Mouse (Mus musculus) lung, postnatal 25 days (tissue): ENCODE data around the gene Adh5.

Experiments
- DNase-seq: peaks from one replicate; pipeline ENCODE4 v3.0.0; 2022; ENCODE audit warnings: low spot score

Adh5 gene

DNA sequence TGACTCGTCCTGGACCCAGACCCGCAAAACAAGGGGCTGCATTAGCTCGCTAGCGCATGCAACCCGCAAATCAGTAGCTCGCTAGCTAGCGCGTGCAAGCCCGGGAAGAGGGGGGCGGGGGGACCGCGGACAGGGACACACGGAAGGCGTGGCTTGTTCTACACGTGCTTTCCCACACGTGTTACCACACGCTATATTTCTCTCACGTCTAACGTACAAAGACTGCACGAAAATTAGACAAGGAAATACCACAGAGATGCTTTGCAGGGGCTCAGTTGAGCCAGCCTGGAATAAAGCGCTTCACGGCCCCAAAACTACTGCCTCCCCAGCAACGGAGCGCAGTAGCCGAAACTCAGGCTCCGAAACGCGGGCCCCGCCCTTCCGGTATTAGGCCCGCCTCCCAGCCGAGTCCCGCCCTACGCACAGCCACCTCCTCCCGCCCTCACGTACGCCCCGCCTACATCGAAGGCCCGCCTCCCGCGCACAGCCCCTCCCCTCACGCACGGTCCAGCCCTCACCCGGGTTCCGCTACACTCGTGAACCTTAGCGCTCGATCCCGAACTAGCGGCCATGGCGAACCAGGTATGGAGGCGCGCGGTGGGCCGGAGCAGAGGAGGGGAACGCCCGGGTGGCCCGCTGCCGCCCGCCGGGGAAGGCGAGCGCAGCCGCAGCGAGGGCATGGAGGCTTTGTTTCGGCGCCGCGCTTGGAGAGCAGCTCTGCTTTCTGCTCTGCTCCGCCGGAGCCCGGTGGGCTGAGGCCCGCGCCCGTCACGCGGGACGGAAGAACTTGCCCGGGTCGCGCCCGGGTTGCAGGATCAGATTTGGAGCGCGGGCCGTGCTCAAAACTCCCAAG is at the start of gene Adh5:
Adh5 (plus strand) TSS at position 482 of the 853 bp plus-strand sequence.
- DNase-seq, result peak; percentile 92

DNA sequence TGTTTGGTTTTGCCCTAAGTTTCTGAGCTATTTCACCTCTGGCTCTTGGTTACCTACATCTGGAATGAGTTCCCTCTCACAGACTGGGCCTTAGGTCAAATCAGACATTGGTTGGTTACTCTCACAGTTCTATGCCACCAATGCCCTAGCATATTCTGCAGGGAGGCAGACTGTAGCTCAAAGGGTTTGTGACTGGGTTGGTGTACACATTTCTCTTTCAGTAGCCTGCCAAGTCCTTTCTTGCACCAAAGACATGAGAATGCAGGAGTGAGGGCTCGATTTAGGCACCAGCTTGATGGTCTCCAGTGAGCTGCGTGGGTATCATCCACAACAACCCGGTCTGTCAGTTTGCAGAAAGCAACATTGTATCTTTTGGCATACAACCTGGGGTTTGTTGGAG is 38.0 kb upstream of the Adh5 start:
- no peak for DNase-seq

- peak; percentile 37 for DNase-seq
Observed at GRCm38 (mm10) chr3:138405341-138405740, 37.6 kb upstream of the Adh5 start.

DNA sequence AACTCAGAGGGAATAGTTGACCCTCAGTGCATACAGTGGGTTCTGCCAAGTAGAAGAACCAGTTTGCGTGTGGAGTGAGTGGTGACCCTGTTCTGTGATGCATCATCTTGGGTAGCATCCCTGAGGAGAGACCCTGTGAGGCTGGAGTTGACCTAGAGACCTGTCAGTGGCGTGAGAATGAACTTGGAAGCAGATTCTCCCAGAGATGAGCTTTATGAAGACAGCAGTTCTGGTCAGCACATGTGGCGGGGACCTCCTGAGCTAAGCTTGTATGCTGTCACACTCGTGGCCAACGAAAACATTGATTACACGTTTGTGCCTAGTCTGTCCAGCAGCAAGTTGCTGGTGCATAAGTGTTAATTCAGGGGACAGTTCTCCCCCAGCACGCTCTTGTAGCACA is 37.1 kb upstream of the Adh5 start:
- no peak for DNase-seq

DNA sequence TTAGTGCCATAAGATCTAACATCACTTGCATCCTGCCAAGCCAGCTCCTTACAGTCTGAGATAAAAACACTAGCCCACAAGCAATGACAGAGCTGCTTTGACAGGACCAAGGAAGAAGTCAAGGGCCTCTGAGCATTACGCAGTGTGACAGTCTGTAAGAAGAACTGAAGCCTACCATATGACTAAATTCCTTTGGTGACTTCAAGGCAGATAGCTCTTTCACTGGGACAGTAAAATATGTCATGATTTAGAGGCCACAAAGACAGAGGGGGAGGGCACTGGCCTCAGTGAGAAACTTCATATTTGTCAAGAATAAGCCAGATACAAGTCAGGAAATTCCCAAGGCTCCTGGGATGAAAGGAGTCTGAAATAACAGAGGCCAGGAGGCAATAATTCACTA is 35.0 kb upstream of the Adh5 start:
- DNase-seq, result no peak

DNA sequence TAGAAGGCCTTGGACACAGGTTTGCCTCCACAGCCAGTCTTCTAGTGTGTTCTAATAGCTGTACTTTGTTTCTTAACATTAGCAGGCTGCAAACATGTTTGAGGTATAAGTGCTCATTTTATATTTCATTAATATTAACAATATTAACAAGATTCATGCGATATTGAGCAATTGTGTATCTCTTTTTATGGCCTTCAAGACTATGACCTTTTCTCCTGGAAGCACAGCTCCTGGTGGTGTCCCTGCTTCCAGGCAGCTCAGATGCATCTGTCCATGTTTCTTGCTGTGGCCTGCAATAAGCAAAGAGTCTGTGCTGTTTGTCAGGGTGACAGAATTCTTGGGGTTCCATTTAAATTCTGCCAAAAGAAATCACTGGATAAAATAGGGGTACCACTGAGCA is 33.3 kb upstream of the Adh5 start:
- no peak for DNase-seq

DNA sequence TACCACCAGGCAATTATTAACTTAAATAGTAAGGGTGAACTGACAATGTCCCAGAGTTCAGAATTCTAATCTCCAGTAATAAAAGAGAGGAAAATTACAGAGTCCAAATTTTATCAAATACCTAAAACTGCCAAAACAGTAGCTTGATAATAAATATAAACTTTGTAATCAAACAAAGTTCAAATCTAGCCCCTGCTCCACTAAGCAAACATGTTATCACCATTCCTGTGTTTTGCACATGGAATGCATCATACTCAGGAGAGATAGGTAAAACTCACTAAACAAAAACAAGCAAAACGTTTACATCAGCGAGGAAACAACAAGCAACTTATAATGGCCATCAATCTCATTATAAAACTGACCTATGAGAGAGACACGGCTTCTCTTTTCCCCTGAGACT is 32.7 kb upstream of the Adh5 start:
- DNase-seq, result no peak

GRCm38 (mm10) chr3:138415121-138415690 is 27.7 kb upstream of the Adh5 start, which contains the start of gene Adh4:
Adh4 (plus strand) TSS chr3:138415466.
- no peak for DNase-seq

GRCm38 (mm10) chr3:138419369-138419768 is 23.5 kb upstream of the Adh5 start:
- DNase-seq, result no peak

DNA sequence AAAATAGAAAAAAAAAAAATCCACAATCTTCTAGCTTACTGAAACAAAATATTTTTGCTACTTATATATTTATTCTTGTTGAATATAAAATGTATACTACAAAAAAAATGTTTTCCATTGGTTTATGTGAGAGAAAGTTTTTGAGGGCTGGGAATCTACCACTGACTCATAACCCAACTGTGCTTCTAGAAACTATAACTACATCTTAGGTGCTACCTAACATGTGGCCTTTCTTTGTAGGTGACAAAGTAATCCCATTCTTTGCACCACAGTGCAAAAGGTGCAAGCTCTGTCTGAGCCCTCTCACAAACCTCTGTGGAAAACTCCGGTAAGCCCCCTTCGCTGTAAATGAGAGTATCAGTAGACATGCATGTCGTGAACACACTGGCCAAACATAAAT is 22.5 kb upstream of the Adh5 start:
- DNase-seq, result no peak

DNA sequence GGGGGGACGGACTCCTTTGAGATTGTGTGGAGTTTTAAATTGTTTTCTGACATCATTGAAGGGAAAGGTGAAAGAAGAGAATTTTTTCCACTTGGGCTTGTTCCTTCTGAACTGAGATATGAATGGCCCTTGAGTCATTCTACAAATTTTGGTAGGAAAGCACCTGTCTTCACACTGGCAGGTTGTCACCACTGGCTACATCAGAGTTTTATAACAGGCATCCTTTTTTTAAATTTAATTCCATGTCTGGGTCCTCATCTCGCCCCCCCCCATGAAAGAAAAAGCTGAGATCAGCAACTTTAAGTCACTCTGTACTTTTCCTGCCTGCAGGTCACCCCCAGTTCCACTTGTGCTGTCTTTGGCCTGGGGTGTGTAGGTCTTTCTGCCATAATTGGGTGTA is 19.2 kb upstream of the Adh5 start:
- no peak for DNase-seq

DNA sequence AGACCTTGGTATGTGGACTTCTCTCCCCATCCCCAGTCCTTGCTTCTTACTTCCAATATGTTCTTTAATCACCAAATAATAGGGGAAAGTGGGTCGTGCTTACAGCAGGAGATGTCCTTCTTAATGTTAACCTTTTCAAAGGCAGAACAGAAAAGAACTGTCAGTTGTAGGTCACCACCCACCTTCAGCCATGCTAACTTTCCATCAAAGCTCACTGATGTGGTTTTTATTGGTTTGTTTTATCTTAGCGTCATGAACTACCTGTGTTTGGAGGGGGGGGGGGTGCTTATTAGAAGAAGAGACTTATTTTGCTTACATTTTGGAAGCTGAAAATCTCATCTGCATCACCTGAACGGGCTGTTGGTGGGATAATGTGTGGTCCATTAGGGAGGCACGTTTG is 18.6 kb upstream of the Adh5 start:
- DNase-seq, result no peak

- DNase-seq, result no peak
Observed at GRCm38 (mm10) chr3:138430360-138430976, 12.4 kb upstream of the Adh5 start.

DNA sequence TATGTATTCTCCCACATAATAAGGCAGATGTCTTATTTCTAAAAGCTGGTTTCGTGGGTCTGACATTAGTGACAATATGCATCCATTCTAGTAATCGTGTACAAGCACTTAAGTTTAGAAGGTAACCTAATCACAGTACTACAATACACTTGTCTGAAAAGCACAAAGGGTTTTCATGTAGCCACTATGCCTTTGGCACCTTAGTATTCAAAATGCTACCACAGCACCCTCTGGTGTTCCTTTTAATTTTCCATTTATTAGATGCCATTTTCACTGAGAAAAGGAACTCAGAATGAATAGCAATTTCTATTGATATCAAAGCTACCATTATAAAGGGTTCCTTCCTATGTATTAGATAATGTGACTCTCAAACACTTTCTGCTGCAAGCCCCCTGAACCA is 11.1 kb upstream of the Adh5 start:
- DNase-seq, result peak; percentile 18

DNA sequence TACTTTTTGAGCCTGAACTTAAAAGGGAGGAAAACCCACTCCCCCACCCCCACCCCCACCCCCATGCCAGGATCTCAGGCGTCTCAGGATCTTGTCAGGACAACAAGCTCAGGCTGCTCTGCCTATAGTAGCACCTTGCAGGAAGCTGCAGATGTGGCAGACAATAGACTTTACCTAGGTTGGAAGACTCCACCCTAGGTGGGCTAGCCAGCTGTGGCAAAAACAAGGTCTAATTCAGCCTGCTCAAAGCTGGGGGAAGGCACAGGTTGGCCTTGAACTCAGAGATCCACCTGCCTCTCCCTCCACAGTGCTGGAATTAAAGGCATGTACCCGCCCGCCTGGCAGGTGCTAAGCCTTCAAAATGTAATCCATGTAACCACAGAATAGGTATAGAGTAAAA is 4.2 kb upstream of the Adh5 start:
- DNase-seq, result no peak

DNA sequence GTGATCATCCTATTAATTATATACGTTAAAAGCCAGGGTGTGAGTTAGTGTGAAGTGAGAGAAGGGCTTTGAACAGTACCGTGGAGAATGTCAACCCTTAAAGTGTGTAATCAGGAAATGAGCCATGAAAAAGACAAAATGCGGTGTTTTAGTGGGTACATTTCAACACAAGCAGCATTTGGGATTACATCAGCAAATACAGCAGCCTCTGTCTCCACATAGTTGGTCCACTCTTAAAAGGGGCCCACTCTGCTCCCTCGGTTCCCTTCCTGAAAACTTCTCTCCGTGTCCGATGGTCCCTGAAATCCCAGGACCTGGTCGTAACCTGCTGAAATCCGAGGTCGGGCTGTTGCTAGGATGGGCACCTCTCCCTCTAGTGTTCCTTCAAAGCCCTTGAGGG is 690 bp upstream of the Adh5 start:
- DNase-seq, result no peak

- DNase-seq, result no peak
Observed at GRCm38 (mm10) chr3:138443465-138443771, 525 bp downstream of the Adh5 start.

GRCm38 (mm10) chr3:138448077-138448860 is 5.4 kb downstream of the Adh5 start:
- no peak for DNase-seq

DNA sequence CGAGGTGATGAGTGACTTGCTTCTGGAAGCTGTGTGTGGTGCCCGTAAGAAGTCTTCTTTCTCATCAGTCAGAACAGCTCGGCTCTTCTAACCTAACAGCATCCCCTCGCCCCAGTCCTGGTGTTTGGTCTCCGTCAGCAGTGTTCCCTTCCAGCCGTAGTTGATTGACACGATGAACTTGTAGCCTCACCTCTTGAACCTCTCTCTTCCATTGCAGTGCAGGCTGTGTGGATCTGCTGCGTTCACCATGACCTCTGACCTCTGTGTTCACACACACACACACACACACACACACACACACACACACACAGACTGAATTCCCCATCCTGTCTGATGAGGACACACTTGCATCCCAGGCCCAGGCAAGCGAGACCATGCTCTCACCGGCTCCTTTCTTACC is 9.3 kb downstream of the Adh5 start:
- no peak for DNase-seq

DNA sequence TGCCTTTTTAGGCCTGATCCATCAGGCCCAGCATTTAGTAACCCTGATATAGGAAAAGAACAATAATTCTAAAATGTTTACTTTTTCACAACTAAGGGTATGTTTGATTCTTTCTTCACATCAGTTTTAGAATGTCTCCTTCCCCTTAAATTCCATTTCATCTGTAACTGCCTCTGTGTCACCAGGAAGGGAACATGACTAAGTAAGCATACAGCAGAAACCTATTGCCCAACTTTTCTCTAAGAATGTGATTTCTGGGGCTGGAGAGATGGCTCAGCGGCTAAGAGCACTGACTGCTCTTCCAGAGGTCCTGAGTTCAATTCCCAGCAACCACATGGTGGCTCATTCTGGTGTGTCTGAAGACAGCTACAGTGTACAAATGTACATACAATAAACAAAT is 11.3 kb downstream of the Adh5 start:
- no peak for DNase-seq

GRCm38 (mm10) chr3:138454711-138455435 is 12.0 kb downstream of the Adh5 start:
- no peak for DNase-seq

DNA sequence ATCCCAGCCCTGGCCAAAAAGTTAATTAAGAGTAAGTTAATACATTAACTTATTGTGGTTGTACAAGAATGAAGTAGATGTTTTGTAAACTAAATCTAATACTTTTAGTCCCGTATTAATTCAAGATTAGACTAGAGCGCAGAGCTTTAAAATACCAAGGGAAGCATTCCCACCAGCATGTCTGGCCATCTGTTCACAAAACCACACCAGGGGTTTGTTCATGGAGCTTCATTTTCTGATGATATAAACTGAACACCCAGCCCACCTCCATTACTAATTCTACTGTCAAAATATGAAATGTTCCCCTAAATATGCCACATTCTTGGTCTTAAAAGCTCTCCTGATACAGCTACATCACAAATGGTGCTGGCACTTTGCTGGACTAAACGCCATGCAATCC is 15.5 kb downstream of the Adh5 start:
- DNase-seq, result no peak
